Mouse (Mus musculus) forebrain, postnatal 0 days (tissue): ENCODE data around the gene Serinc5. TPM values are rescaled to one million over a fixed set of nuclear protein-coding genes. Genes with fewer than 3 reads are reported as not detected.

Source experiments
- ATAC-seq: fragments of 200-750 bp; cut with Nextera tagmentation; 2 replicates; pipeline ENCODE4 v1.8.0; 2017; ENCODE audit warnings: mild to moderate bottlenecking, moderate library complexity
- DNase-seq: peaks from one replicate; pipeline ENCODE4 v3.0.0-alpha.2; 2015
- H3K27ac ChIP-seq: fragments of 300-500 bp; sonication (generic); 2 replicates; pipeline ENCODE4 v1.5.1; 2014; ENCODE audit warnings: low read depth, mild to moderate bottlenecking, antibody characterized with exemption, low read length, moderate library complexity, mixed read lengths
- H3K27me3 ChIP-seq: fragments of 300-500 bp; sonication (generic); 2 replicates; pipeline ENCODE4 v1.6.1; 2014; ENCODE audit warnings: mild to moderate bottlenecking, low read length, mixed read lengths; ENCODE audit not compliant: insufficient read depth
- H3K36me3 ChIP-seq: fragments of 300-500 bp; sonication (generic); 2 replicates; pipeline ENCODE4 v1.6.1; 2014; ENCODE audit warnings: mild to moderate bottlenecking, moderate library complexity; ENCODE audit not compliant: insufficient read depth
- H3K4me1 ChIP-seq: fragments of 300-500 bp; sonication (generic); 2 replicates; pipeline ENCODE4 v1.6.1; 2014; ENCODE audit warnings: antibody characterized with exemption; ENCODE audit not compliant: insufficient read depth
- H3K4me2 ChIP-seq: fragments of 300-500 bp; sonication (generic); 2 replicates; pipeline ENCODE4 v1.6.1; 2014; ENCODE audit warnings: low read depth, mild to moderate bottlenecking, moderate library complexity
- H3K4me3 ChIP-seq: fragments of 300-500 bp; sonication (generic); 2 replicates; pipeline ENCODE4 v1.5.1; 2014; ENCODE audit warnings: low read depth, low read length, mixed read lengths
- H3K9ac ChIP-seq: fragments of 300-500 bp; sonication (generic); 2 replicates; pipeline ENCODE4 v1.6.1; 2014; ENCODE audit warnings: mild to moderate bottlenecking
- H3K9me3 ChIP-seq: fragments of 300-500 bp; sonication (generic); 2 replicates; pipeline ENCODE4 v1.6.1; 2016; ENCODE audit warnings: low read length
- CTCF ChIP-seq: sonication (generic); IDR thresholded peaks from 2 replicates; pipeline ENCODE4 v1.5.1; 2016; ENCODE audit warnings: antibody characterized with exemption, control low read depth, low read depth
- WGBS: fragments of 180-500 bp; shearing (Covaris S2); extraction: QIAGEN DNeasy Blood & Tissue Kit; methylation state at CpG from one replicate; pipeline ENCODE4 v1.1.7; 2014; 5-methylcytosine and 5-hydroxymethylcytosine counted together
- polyA plus RNA-seq: library from polyadenylated mRNA; unstranded; fragments of >200 nt; fragmentation: Nextera tagmentation; extraction: Ambion mirVana; gene quantifications from 2 replicates; pipeline ENCODE4 v1.2.1, GENCODE M21; 2015
- total RNA-seq: library from RNA; depleted of rRNA; stranded (reverse); fragments of >200 nt; gene quantifications from 2 replicates; pipeline ENCODE4 v1.2.3, GENCODE M21; 2014

Gene Serinc5
- total and polyA plus RNA-seq, 2 experiments from 2014 or later = 11.5 to 41.7 TPM

DNA sequence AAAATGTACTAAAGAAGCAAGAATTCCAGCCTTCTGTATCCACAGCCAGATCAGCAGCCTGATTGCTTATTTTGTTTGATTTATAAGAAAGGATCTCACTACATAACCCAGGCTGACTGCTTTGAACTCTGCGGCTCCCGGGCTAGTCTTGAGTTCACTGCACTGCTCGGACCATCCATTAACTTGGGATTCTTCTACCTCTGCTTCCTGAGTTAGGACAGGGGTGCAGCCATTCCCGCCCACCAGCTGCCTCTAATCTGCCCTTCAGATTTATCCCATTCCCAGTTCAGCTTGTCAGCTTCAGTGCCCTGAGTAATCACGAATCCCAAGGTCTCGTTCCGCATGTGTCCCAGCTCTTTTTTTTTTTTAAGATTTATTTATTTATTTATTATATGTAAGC lies 93.3 kb downstream of the Serinc5 start:
- Histone ChIP-seq H3K36me3 (peaks cover 15% of the 10 kb centered on the region), H3K4me3 (no peak overlapping the region), H3K4me2 (no peak overlapping the region), H3K9me3 (no peaks in the 10 kb centered on the region), H3K9ac (no peak overlapping the region), H3K4me1 (no peaks in the 10 kb centered on the region), H3K27me3 (no peaks in the 10 kb centered on the region), H3K27ac (no peak overlapping the region)
- 51% methylated on average over 7 of the region's 7 CpGs for WGBS
- no peak for TF ChIP-seq CTCF
- DNase-seq (no peak), ATAC-seq (no peak)

DNA sequence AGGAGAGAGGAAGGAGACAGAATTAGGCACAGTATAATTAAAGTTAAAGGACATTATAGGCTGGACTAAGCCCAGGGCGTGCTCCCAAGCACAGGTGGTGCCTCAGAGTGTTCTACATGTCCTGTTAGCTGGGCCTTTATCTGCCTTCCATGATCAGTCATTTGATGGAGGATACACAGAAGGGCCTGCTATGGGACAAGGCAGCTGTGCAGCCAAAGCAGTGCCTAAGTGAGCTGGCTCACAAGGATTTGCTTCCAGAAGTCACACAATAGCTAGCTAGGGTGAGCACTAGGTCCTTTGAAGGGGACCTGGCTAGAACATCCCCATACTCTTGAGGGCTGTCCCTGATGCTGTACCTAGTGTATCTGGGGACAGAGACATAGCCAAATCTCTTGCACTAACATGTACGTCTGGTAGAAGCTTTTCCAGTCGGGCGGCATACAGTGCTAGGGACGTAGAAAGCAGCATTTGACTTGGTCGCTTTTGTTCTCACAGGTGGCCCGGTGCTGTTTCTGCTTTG lies 94.2 kb downstream of the Serinc5 start:
- 93% methylated on average over 7 of the region's 7 CpGs for WGBS
- H3K36me3 ChIP-seq = peaks cover 15% of the 10 kb centered on the region
- H3K9ac ChIP-seq = no peak overlapping the region
- no peaks in the 10 kb centered on the region for H3K4me1 ChIP-seq
- H3K4me3 ChIP-seq = no peak overlapping the region
- TF ChIP-seq CTCF = no peak
- no peaks in the 10 kb centered on the region for H3K9me3 ChIP-seq
- DNase-seq (no peak), ATAC-seq (no peak)
- H3K27me3 ChIP-seq = no peaks in the 10 kb centered on the region
- H3K4me2 ChIP-seq = no peak overlapping the region
- no peak overlapping the region for H3K27ac ChIP-seq

DNA sequence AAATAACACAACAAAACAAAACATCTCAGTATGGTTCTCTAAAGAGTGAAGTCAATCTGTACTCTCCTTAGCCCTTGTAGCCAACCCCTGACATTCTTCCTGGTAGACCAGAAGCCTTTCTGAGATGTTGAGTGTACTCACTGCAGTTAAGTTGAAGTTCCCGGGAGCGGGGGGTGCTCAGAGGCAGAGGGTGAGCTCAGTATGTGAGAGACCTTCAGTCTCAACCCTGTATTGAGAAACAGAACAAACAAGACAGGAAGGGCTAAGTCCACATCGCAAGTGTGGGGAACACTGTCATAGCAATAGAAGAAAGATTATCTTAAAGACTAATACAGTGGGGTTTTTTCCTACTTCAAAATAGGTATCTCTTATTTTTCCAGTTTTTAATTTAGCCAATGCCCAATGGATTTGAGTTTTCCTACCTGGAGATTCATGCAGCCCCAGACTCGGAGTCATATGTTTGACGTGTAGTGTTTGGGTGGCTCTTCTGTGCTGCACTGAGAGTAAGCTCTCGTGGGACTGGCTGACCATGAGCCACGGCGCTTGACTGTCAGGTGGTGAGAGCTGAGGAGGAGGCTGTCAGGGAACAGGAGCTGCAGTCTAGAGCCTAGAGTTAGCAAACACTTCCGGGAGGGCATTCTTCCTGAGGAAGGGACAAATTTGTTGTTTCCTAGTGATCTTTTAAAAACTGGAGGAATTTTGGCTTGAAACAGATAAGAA lies 95.6 kb downstream of the Serinc5 start:
- no peaks in the 10 kb centered on the region for H3K27me3 ChIP-seq
- WGBS = 95% methylated on average over 9 of the region's 9 CpGs
- no peak for TF ChIP-seq CTCF
- H3K4me3 ChIP-seq = no peak overlapping the region
- ATAC-seq (no peak), DNase-seq (no peak)
- no peak overlapping the region for H3K4me2 ChIP-seq
- no peaks in the 10 kb centered on the region for H3K4me1 ChIP-seq
- peaks cover 15% of the 10 kb centered on the region for H3K36me3 ChIP-seq
- no peaks in the 10 kb centered on the region for H3K9me3 ChIP-seq
- no peak overlapping the region for H3K9ac ChIP-seq
- H3K27ac ChIP-seq = no peak overlapping the region

DNA sequence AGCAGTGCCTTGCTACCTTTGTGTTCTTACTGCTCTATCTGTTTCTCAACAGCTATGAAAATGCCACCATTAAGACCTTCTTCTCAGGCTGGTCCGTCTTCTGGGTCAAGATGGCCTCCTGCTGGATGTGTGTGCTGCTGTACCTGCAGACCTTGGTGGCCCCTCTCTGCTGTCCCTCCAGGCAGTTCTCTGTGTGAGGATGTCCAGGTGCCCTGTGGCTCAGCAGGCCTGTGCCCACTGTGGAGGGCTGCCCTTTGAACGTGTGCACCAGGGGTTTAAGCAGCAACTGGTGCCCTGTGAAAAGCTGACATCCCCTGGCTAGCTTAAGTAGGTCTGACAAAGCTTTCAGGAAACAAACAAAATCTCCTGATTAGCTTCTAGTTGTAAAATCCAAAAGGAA lies 97.0 kb downstream of the Serinc5 start:
- no peaks in the 10 kb centered on the region for H3K9me3 ChIP-seq
- no peaks in the 10 kb centered on the region for H3K4me1 ChIP-seq
- 55% methylated on average over 2 of the region's 2 CpGs for WGBS
- no peak overlapping the region for H3K4me2 ChIP-seq
- no peak overlapping the region for H3K27ac ChIP-seq
- H3K27me3 ChIP-seq = no peaks in the 10 kb centered on the region
- ATAC-seq (no peak), DNase-seq (no peak)
- no peak for TF ChIP-seq CTCF
- H3K4me3 ChIP-seq = no peak overlapping the region
- peaks cover 15% of the 10 kb centered on the region for H3K36me3 ChIP-seq
- H3K9ac ChIP-seq = no peak overlapping the region

DNA sequence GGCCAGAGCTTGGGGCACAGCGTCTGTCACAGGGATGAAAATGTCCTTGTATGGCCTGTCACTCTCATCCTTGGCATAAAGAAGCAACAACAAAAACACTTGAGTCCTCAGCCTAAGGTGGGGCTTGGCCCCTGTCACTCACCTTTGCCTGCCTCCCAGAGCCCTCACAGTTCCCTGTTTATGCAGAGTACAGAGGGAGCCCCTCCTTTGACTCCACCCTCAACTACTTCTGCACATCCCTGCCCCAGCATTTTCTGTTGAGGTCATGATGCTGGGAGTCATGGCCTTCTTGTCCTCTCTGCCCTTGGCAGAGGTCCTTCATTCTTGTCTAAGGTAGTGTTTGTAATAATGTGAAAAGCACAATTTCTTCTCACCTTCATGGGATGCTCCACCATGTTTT lies 97.6 kb downstream of the Serinc5 start:
- DNase-seq = no peak
- Histone ChIP-seq H3K4me2 (no peak overlapping the region), H3K4me3 (no peak overlapping the region), H3K27ac (no peak overlapping the region), H3K9me3 (no peaks in the 10 kb centered on the region), H3K9ac (no peak overlapping the region), H3K27me3 (no peaks in the 10 kb centered on the region), H3K4me1 (no peaks in the 10 kb centered on the region), H3K36me3 (peaks cover 15% of the 10 kb centered on the region)
- WGBS = 55% methylated on average over 1 of the region's 1 CpGs
- ATAC-seq = no peak
- TF ChIP-seq CTCF = no peak

DNA sequence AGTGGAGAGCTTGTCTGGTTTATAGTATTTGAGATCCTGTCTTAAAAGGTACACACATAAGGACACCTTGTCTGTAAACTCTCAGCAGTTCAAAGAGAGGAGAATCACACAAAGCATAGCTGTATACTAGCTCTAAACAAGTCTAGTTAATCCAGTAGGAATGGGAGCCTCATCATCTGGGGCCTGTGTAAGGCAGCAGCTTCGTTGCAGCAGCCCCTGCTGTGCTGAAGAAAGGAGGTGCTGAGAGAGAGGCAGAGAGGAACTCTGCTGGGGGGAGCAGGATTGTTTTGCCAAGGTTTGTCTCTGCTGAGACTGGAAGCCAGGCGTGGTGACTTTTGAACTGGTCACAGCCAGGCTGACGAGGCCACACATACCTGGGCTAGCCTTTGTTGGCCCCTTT lies 98.6 kb downstream of the Serinc5 start:
- ATAC-seq (no peak), DNase-seq (no peak)
- Histone ChIP-seq H3K4me2 (no peak overlapping the region), H3K9ac (no peak overlapping the region), H3K36me3 (peaks cover 15% of the 10 kb centered on the region), H3K4me3 (no peak overlapping the region), H3K4me1 (no peaks in the 10 kb centered on the region), H3K9me3 (no peaks in the 10 kb centered on the region), H3K27me3 (no peaks in the 10 kb centered on the region), H3K27ac (no peak overlapping the region)
- WGBS = 24% methylated on average over 3 of the region's 3 CpGs
- TF ChIP-seq CTCF = no peak

DNA sequence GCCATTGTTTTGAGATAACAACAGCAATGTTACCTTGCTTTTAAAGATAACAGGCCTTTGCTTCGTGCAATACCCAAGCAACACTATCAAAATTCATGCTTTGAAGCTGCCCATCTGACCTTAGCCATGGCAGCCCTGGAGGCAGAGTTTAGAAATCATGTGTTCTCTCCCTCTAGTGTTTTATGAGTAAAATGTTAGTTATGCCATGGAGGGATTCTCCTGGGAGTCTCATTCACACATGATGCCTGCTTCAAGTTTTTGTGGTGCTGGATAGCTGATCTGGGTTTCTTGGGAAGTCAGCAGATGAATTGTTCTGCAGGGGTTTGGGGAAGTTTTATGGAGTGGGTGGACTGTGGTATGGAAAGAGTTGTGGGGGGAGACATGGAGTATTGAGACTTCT lies 99.5 kb downstream of the Serinc5 start:
- Histone ChIP-seq H3K9ac (no peak overlapping the region), H3K4me2 (no peak overlapping the region), H3K27me3 (no peaks in the 10 kb centered on the region), H3K27ac (no peak overlapping the region), H3K4me1 (no peaks in the 10 kb centered on the region), H3K9me3 (no peaks in the 10 kb centered on the region), H3K4me3 (no peak overlapping the region), H3K36me3 (peaks cover 15% of the 10 kb centered on the region)
- no peak for DNase-seq
- ATAC-seq = no peak
- WGBS = 80% methylated on average over 1 of the region's 1 CpGs
- TF ChIP-seq CTCF = no peak
